Mouse (Mus musculus): ENCODE results near the gene Btg1-ps2. TPM values are rescaled to one million over a fixed set of nuclear protein-coding genes. Genes with fewer than 3 reads are reported as not detected.

The Btg1-ps2 gene
- polyA plus RNA-seq, 1 experiment from 2014 or later: not detected

Other genes starting within 250 kb of the Btg1-ps2 start
- gene Rhox5, start 238.3 kb downstream of the Btg1-ps2 start, polyA plus RNA-seq (2014; fragmentation: Nextera tagmentation; extraction: Ambion mirVana): 1.8 and 1.9 TPM in 2 replicates
- not detected in 2 replicates for gene Rhox6, start 216.2 kb downstream of the Btg1-ps2 start, polyA plus RNA-seq (2014; fragmentation: Nextera tagmentation; extraction: Ambion mirVana)
- not detected in 2 replicates for gene Rhox7a, start 211.4 kb downstream of the Btg1-ps2 start, polyA plus RNA-seq (2014; fragmentation: Nextera tagmentation; extraction: Ambion mirVana)
- gene Rhox8, start 164.2 kb downstream of the Btg1-ps2 start, polyA plus RNA-seq (2014; fragmentation: Nextera tagmentation; extraction: Ambion mirVana): not detected in 2 replicates
- gene Rhox7b, start 145.9 kb downstream of the Btg1-ps2 start, polyA plus RNA-seq (2014; fragmentation: Nextera tagmentation; extraction: Ambion mirVana): not detected in 2 replicates
- not detected in 2 replicates for gene Rhox9, start 141.3 kb downstream of the Btg1-ps2 start, polyA plus RNA-seq (2014; fragmentation: Nextera tagmentation; extraction: Ambion mirVana)
- not detected in 2 replicates for gene Btg1-ps1, start 24.3 kb downstream of the Btg1-ps2 start, polyA plus RNA-seq (2014; fragmentation: Nextera tagmentation; extraction: Ambion mirVana)
- gene Rhox10, start 23.4 kb upstream of the Btg1-ps2 start, polyA plus RNA-seq (2014; fragmentation: Nextera tagmentation; extraction: Ambion mirVana): not detected in 2 replicates
- gene Rhox11, start 42.0 kb upstream of the Btg1-ps2 start, polyA plus RNA-seq (2014; fragmentation: Nextera tagmentation; extraction: Ambion mirVana): not detected in 2 replicates
- gene Rhox12, start 67.8 kb upstream of the Btg1-ps2 start, polyA plus RNA-seq (2014; fragmentation: Nextera tagmentation; extraction: Ambion mirVana): not detected in 2 replicates
- gene Rhox13, start 78.1 kb upstream of the Btg1-ps2 start, polyA plus RNA-seq (2014; fragmentation: Nextera tagmentation; extraction: Ambion mirVana): not detected in 2 replicates
- gene Zbtb33, start 146.7 kb upstream of the Btg1-ps2 start, polyA plus RNA-seq (2014; fragmentation: Nextera tagmentation; extraction: Ambion mirVana): 6.9 and 8.0 TPM in 2 replicates
- 23.5 and 31.5 TPM in 2 replicates for gene Tmem255a, start 209.3 kb upstream of the Btg1-ps2 start, polyA plus RNA-seq (2014; fragmentation: Nextera tagmentation; extraction: Ambion mirVana)